Mouse (Mus musculus): ENCODE results near the gene Rbfox3. TPM values are rescaled to one million over a fixed set of nuclear protein-coding genes. Genes with fewer than 3 reads are reported as not detected.

Rbfox3 gene
- polyA plus RNA-seq, 1 experiment, result 163 TPM

GRCm38 (mm10) chr11:118550773-118551520 lies 360.4 kb downstream of the Rbfox3 start:
- TF ChIP-seq CTCF (IDR thresholded peaks at IDR 0.05; ENCODE audit: borderline replicate concordance, insufficient read depth, low read depth, low read length) (no peak), POLR2A (IDR thresholded peaks at IDR 0.05; ENCODE audit: borderline replicate concordance, insufficient read depth, low read length) (no peak)
- Histone ChIP-seq H3K27ac (ENCODE audit: insufficient read depth, low read length) (no peak overlapping the region), H3K27me3 (ENCODE audit: control insufficient read depth, insufficient read depth, low read length) (no peaks in the 10 kb centered on the region), H3K4me3 (replicated peaks; ENCODE audit: insufficient read depth, low read depth, low read length) (no peak overlapping the region), H3K4me1 (ENCODE audit: control insufficient read depth, insufficient read depth, low read length) (peaks cover 75% of the 10 kb centered on the region)
- 28% methylated on average over 17 of the region's 17 CpGs for WGBS
- no peak for DNase-seq

- Histone ChIP-seq H3K27me3 (ENCODE audit: control insufficient read depth, insufficient read depth, low read length) (no peaks in the 10 kb centered on the region), H3K4me3 (replicated peaks; ENCODE audit: insufficient read depth, low read depth, low read length) (no peak overlapping the region), H3K27ac (ENCODE audit: insufficient read depth, low read length) (no peak overlapping the region), H3K4me1 (ENCODE audit: control insufficient read depth, insufficient read depth, low read length) (peaks cover 82% of the 10 kb centered on the region)
- DNase-seq, result peak in 1 of 2 experiments; percentile 54
- TF ChIP-seq POLR2A (IDR thresholded peaks at IDR 0.05; ENCODE audit: borderline replicate concordance, insufficient read depth, low read length) (no peak), CTCF (IDR thresholded peaks at IDR 0.05; ENCODE audit: borderline replicate concordance, insufficient read depth, low read depth, low read length) (no peak)
- WGBS, result 17% methylated on average over 9 of the region's 9 CpGs
These were observed 363.2 kb downstream of the Rbfox3 start for GRCm38 (mm10) chr11:118548242-118548641.

GRCm38 (mm10) chr11:118546269-118546668 lies 365.1 kb downstream of the Rbfox3 start:
- Histone ChIP-seq H3K4me1 (ENCODE audit: control insufficient read depth, insufficient read depth, low read length) (peaks cover 80% of the 10 kb centered on the region), H3K27me3 (ENCODE audit: control insufficient read depth, insufficient read depth, low read length) (no peaks in the 10 kb centered on the region), H3K4me3 (replicated peaks; ENCODE audit: insufficient read depth, low read depth, low read length) (no peak overlapping the region), H3K27ac (ENCODE audit: insufficient read depth, low read length) (no peak overlapping the region)
- TF ChIP-seq CTCF (IDR thresholded peaks at IDR 0.05; ENCODE audit: borderline replicate concordance, insufficient read depth, low read depth, low read length) (no peak), POLR2A (IDR thresholded peaks at IDR 0.05; ENCODE audit: borderline replicate concordance, insufficient read depth, low read length) (no peak)
- 11% methylated on average over 8 of the region's 8 CpGs for WGBS
- DNase-seq, result peak; percentile 58 to 63

- no peak for TF ChIP-seq POLR2A (IDR thresholded peaks at IDR 0.05; ENCODE audit: borderline replicate concordance, insufficient read depth, low read length)
- TF ChIP-seq CTCF (IDR thresholded peaks at IDR 0.05; ENCODE audit: borderline replicate concordance, insufficient read depth, low read depth, low read length), result no peak
- H3K4me3 ChIP-seq (replicated peaks; ENCODE audit: insufficient read depth, low read depth, low read length), result no peak overlapping the region
- H3K4me1 ChIP-seq (ENCODE audit: control insufficient read depth, insufficient read depth, low read length), result peaks cover 78% of the 10 kb centered on the region
- H3K27ac ChIP-seq (ENCODE audit: insufficient read depth, low read length), result no peak overlapping the region
- no peaks in the 10 kb centered on the region for H3K27me3 ChIP-seq (ENCODE audit: control insufficient read depth, insufficient read depth, low read length)
- DNase-seq, result no peak
- WGBS, result 23% methylated on average over 4 of the region's 4 CpGs
These were observed 365.7 kb downstream of the Rbfox3 start for GRCm38 (mm10) chr11:118545690-118546089.

- peaks cover 80% of the 10 kb centered on the region for H3K4me1 ChIP-seq (ENCODE audit: control insufficient read depth, insufficient read depth, low read length)
- TF ChIP-seq CTCF (IDR thresholded peaks at IDR 0.05; ENCODE audit: borderline replicate concordance, insufficient read depth, low read depth, low read length) (no peak), POLR2A (IDR thresholded peaks at IDR 0.05; ENCODE audit: borderline replicate concordance, insufficient read depth, low read length) (no peak)
- 3% methylated on average over 6 of the region's 6 CpGs for WGBS
- H3K4me3 ChIP-seq (replicated peaks; ENCODE audit: insufficient read depth, low read depth, low read length), result no peak overlapping the region
- H3K27ac ChIP-seq (ENCODE audit: insufficient read depth, low read length), result no peak overlapping the region
- peak; percentile 71 to 79 for DNase-seq
- H3K27me3 ChIP-seq (ENCODE audit: control insufficient read depth, insufficient read depth, low read length), result no peaks in the 10 kb centered on the region
These were observed 366.8 kb downstream of the Rbfox3 start for GRCm38 (mm10) chr11:118544564-118544963.

GRCm38 (mm10) chr11:118542906-118543305 lies 368.5 kb downstream of the Rbfox3 start:
- H3K4me3 ChIP-seq (replicated peaks; ENCODE audit: insufficient read depth, low read depth, low read length), result no peak overlapping the region
- WGBS, result 54% methylated on average over 7 of the region's 7 CpGs

GRCm38 (mm10) chr11:118540411-118541026 lies 370.9 kb downstream of the Rbfox3 start:
- TF ChIP-seq POLR2A (IDR thresholded peaks at IDR 0.05; ENCODE audit: borderline replicate concordance, insufficient read depth, low read length) (no peak), CTCF (IDR thresholded peaks at IDR 0.05; ENCODE audit: borderline replicate concordance, insufficient read depth, low read depth, low read length) (no peak)
- Histone ChIP-seq H3K4me3 (replicated peaks; ENCODE audit: insufficient read depth, low read depth, low read length) (no peak overlapping the region), H3K27ac (ENCODE audit: insufficient read depth, low read length) (0 out of 2 replicates have a peak overlapping the region, but pooled peaks have one; percentile 5), H3K27me3 (ENCODE audit: control insufficient read depth, insufficient read depth, low read length) (no peaks in the 10 kb centered on the region), H3K4me1 (ENCODE audit: control insufficient read depth, insufficient read depth, low read length) (peaks cover 77% of the 10 kb centered on the region)
- peak in 1 of 2 experiments; percentile 50 for DNase-seq
- WGBS, result 20% methylated on average over 12 of the region's 12 CpGs

More at GRCm38 (mm10) chr11:118542906-118543305, 368.5 kb downstream of the Rbfox3 start:
- peaks cover 77% of the 10 kb centered on the region for H3K4me1 ChIP-seq (ENCODE audit: control insufficient read depth, insufficient read depth, low read length)
- TF ChIP-seq POLR2A (IDR thresholded peaks at IDR 0.05; ENCODE audit: borderline replicate concordance, insufficient read depth, low read length), result no peak
- TF ChIP-seq CTCF (IDR thresholded peaks at IDR 0.05; ENCODE audit: borderline replicate concordance, insufficient read depth, low read depth, low read length), result no peak
- no peak for DNase-seq
- no peak overlapping the region for H3K27ac ChIP-seq (ENCODE audit: insufficient read depth, low read length)
- H3K27me3 ChIP-seq (ENCODE audit: control insufficient read depth, insufficient read depth, low read length), result no peaks in the 10 kb centered on the region
